Mouse (Mus musculus) gastrocnemius, postnatal 36 days (tissue): Measurements from ENCODE around the gene Emg1. TPM values are rescaled to one million over a fixed set of nuclear protein-coding genes. Genes with fewer than 3 reads are reported as not detected.

Experiments used
- DNase-seq, 2 experiments: peaks; one replicate each; pipeline ENCODE4 v3.0.0; 2022
- intact Hi-C: fragments of 180-260 bp; cut with DNase I; formaldehyde crosslinking; loops from one replicate; pipeline ENCODE4 v1.15.1; 2025
- total RNA-seq, 2 experiments: library from RNA; stranded (reverse); gene quantifications; 2 replicates each; pipeline ENCODE4 v1.2.3; 2021

Emg1 gene
- total RNA-seq, 2 experiments from 2014 or later = 51.9 to 53.8 TPM

DNA sequence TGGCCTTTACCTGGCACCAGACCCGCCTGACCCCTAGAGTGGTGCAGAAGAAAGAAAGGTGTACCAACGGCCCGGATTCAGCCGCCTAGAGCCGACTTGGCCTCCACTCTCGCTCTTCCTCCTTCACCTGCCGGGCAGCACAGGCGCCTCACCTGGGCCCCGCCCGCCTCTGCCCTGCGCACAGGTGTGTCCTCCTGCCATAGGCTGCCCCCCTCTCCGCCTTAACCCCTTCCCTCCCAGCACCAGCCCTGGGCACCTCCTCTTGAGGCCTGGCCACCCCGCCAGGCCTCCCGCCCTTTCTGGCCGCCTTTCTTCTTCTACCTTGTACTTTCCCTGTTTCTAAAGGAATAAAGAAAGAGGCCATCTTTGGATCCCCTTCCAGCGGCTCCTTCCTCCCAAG is 6.7 kb upstream of the Emg1 start:
- intact Hi-C loops = loop anchor here (2.0 to 10.0 kb wide), 2 partner anchors 18 to 316 kb away; partner anchors contain the start of gene Ing4
- DNase-seq = no peak

DNA sequence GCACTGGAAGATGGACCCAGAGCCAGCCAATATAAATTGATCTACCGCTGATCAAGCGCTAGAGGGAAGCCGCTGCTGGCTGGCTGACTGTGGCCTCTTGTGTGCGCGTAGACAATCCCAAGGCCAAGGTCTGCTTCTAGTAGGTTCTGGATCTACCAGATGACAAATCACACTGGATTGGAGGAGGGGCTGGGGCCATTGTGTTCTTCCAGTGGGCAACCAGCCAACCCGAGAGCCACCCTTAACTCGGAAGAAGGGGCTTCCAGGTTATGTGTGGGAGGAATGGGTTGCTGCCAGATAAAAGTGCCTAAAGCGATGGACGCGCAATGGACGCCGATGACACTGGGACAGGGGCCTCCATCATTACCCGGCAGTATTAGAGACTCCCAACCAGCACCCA is 6.0 kb upstream of the Emg1 start:
- intact Hi-C loops = loop anchor here (2.0 to 10.0 kb wide), 2 partner anchors 19 to 317 kb away; partner anchors contain the start of gene Ing4
- no peak for DNase-seq

DNA sequence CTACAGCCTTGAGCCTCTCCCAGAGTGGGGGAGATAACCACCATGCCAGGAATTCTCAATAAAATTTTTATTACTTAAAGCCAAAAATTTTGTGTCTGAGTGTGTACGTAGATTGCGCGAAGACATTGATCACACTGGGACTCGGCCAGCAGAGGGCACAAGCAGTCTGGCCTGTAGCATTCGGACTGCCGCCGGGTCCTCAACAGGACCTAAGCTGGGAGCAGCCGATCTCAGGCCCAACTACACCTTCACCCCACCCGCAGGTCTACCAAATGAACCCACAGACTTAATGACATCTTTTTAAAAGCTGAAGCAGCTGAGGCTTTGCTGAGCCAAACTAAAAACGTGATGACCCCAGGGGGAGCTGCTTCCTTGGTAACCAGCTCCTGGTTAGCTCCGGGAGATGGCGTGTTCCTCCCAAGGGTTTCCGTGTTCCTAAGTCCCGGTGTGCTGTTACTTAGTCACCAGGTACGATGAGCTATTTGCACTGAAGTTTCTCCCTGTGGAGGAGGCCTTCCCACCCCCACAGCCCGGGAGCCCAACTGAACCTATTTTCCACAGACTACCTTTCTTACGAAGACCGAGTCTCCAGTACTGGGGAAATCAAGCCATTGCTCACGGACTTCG is 5.0 kb upstream of the Emg1 start:
- intact Hi-C loops = loop anchor here (10.0 kb wide), 1 partner anchor 318 kb away; the partner anchor contains the start of gene Ing4
- DNase-seq = no peak

DNA sequence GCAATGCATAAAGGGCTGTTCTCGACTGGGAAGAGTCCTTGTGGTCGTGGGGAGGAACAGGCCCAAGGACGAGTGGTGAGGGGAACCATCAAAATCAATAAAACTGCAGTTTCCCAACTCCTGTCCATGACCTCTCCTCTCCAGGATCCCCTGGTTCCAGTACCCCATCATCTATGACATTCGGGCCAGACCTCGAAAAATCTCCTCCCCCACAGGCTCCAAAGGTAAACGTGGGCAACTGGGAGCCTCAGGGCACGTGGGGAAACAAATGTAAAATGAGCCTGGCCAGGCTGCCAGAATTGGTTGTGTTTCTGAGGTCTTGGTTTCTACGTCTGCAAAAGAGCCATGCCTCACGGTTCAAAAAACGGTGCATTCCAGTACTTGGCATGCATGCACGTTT is 940 bp upstream of the Emg1 start:
- intact Hi-C loops = loop anchor here (5.0 to 10.0 kb wide), 2 partner anchors 44 to 322 kb away; partner anchors contain the start of genes Atn1, Gm45234 and Ing4
- no peak for DNase-seq

DNA sequence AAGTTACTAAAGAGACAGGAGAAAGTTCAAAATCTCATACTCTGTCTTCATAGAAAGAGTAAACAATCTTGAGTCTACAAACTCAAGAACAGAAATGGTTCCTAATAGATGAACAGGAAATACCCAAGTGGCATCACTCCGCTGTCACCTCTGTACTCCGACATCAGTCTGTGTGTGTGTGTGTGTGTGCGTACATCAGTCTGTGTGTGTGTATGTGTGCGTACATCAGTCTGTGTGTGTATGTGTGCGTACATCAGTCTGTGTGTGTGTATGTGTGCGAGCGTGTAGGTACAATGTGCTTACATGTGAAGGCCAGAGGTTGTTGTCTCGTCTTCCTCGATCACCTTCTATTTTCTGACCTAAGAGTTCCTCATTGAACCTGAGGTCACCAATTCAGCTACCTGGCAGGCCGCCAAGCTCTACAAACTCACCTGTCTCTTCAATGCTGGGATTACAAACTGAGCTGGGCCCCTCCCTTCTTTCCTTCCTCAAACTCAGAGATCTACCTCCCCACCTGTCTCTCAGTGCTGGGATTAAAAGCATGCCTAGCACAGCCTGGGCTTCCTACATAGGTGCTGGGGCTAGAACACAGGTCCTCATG is 3.6 kb downstream of the Emg1 start:
- intact Hi-C loops = no loop called here
- no peak for DNase-seq

DNA sequence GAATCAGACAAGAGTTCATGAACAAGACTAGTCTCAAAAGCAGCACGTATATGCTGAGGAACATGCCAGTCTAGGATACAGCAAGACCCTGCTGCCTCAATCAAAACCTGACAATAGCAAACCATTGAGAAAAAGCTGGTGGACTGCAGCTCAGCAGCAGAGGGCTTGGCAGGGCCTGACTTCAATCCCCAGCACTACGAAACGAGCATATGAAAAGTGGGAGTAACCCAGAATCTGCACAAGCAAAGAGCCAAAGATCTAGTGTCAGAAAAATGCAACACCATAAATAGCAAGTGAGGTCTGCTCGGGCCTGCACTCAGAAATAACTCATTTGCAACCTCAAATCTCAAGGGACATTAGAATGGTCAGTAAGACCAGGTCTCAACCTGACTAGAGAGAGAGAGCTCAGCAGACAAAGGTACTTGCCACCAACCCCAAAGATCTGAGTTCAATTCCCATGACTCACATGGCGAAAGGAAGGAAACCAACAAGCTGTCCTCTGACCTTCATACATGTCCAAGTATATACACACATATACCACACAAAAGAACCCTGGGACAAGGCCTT is 5.8 kb downstream of the Emg1 start:
- intact Hi-C loops = no loop called here
- DNase-seq = no peak

DNA sequence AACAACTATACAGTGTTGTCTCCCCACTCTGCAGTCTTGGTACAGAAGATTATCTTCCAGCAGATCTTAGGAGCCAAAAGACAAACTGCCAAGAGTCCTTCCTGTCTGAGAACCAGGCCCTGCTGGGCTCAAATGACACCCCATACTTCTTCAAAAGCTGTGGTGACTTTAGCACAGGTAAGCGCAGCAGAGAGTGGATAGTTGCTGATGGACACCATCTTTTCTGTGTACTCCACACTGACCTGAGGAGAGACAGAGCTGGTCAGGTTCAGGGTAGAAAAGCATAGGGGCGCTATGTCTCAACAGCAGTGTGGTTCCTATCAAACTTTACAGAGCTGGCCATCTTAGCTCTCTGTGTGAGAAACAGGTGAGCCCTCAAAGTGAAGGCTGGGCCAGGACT is 7.6 kb downstream of the Emg1 start:
- DNase-seq = no peak
- intact Hi-C loops = no loop called here

DNA sequence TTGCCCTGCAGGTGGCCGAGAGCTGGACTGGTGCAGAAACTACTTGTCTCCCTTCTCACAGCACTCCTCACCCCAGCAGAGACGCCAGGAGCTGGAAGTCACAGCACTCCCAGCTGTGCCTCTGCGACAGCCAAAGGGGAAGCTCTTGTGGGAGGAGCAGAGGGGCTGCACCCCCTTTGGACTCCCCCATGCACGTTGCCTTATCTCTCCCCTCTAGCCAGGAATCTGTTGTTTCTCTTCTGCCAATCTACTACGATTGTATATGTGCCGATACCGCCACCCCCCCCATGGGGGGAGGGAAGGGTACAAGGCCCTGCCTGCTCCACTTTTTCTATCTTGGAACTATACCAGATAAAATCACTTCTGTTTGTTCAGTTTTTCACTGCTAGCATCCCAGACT is 8.2 kb downstream of the Emg1 start:
- DNase-seq = no peak
- intact Hi-C loops = no loop called here

DNA sequence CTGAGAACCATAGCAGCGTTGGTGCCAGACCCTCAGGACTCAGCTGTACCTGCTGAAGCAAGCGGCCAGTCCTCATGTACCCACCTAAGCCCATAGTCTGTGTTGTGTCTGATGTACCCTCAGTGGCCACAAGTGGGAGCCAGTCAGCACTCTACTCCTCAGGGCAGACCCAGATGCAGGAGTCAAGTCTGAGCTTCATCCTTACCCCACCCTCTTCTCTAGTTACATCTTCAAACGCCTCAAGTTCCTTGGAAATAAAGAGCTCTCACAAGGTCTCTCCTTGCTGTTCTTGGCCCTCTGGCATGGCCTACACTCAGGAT is 9.2 kb downstream of the Emg1 start:
- DNase-seq = peak; percentile 34 to 58
- intact Hi-C loops = no loop called here

DNA sequence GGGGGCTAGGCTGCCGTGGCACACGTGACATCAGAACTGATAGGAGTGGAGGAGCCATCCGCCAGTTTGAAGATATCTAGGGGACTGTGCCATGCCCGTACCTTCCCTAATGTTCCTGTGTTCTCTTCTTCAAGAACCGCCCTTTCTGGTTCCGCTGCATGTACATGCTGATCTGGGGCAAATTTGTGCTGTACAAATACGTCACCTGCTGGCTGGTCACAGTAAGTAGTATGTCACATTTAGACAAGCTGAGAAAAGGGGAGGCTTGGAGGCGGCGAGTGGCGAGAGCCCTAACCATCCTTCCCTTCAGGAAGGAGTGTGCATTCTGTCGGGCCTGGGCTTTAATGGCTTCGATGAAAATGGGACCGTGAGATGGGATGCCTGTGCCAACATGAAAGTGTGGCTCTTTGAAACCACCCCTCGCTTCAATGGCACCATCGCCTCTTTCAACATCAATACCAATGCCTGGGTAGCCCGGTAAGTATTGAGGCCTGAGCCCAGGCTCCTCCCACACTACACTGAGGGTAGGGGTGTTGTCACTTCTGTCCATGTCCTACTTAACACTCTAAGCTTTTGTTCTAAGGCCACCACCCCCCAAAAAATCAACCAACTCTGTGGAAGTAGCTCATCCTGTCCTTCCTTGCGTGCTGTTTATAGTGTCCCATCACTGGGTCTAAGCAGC is 9.7 kb downstream of the Emg1 start:
- no peak for DNase-seq
- intact Hi-C loops = no loop called here

DNA sequence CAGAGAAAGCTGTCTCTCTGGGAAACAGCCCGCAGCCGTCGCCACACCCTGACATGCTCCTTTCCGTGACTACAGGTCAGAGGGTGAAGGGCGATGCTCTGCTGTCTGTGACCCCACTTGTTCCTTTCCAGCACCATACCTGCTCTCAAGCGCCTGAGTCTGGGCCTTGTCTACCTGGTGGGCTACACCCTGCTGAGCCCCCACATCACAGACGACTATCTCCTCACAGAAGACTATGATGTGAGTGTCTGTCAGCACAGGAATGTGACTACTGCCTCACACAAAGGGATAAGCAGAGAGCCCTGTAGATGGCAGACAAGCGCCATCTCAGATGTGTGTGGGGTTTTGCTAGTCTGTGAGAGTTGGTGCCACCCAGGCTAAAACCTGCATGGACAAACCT is 10.6 kb downstream of the Emg1 start:
- DNase-seq = no peak
- intact Hi-C loops = loop anchor here (2.0 kb wide), 1 partner anchor 41 kb away; no protein-coding TSS in a partner anchor

DNA sequence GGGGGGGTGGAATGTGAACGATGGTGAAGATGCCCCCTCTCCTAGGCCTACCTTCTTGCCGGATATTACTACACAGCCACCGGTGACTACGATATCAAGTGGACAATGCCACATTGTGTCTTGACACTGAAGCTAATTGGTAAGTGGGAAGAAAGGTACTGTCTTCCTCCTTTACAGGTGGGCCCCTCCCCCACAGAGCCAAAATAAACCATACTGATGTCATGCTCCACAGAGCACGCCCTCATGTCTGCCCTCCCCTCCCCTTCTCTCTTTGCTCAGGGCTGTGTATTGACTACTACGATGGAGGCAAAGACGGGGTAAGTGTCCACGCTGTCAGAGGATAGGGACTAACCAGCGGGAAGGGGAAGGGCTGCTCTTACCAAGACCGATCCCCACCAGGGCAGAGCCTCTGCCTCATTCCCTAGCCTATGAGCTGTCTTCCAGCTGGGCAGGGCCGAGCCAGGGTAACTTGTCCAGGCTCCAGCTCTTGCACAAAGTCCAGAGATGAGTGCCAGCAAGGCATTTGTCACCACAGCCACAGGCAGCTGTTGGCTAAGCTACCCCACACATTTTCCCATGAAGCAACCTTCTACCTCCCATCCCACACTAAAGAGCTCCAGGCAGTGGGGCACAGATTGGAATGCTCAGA is 11.9 kb downstream of the Emg1 start:
- DNase-seq = peak; percentile 62 to 64
- intact Hi-C loops = loop anchor here (2.0 kb wide), 1 partner anchor 39 kb away; no protein-coding TSS in a partner anchor

DNA sequence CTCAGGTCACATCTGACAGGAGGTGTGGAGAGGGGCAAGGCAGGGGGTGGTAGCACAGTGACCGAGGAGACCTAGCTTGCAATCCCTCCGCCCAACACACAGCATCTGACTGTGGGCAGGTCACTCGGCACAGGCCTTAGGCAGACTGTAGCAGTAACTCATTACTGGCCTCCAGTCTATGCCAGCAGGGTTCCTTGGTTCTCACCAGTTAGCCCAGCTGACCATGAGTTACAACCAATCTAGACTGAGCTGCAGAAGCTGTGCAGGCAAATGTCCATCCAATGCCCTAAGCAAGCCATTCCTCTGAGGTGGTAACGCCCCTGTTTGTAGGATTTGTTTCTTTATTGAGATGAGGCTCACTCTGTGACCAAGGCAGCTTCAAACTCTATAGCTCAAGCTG is 12.6 kb downstream of the Emg1 start:
- intact Hi-C loops = no loop called here
- DNase-seq = no peak

DNA sequence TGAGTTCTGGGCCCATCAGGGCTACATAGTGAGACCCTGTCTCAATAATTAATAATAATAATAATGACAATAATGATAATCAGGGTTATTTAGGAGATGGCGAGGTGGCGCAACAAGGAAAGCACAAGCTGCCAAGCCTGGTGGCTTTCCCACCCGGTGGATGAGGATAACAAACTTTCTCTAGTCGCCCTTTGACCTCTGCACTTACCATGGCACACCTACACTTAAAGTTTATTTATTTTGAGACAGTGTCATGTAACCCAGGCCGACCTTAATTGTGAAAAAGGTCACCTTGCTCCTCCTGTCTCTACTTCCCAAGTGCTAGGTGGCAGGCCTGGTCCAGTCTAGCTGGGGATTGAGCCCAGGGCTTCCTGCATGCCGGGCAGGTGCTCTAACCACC is 13.2 kb downstream of the Emg1 start:
- intact Hi-C loops = no loop called here
- DNase-seq = no peak

DNA sequence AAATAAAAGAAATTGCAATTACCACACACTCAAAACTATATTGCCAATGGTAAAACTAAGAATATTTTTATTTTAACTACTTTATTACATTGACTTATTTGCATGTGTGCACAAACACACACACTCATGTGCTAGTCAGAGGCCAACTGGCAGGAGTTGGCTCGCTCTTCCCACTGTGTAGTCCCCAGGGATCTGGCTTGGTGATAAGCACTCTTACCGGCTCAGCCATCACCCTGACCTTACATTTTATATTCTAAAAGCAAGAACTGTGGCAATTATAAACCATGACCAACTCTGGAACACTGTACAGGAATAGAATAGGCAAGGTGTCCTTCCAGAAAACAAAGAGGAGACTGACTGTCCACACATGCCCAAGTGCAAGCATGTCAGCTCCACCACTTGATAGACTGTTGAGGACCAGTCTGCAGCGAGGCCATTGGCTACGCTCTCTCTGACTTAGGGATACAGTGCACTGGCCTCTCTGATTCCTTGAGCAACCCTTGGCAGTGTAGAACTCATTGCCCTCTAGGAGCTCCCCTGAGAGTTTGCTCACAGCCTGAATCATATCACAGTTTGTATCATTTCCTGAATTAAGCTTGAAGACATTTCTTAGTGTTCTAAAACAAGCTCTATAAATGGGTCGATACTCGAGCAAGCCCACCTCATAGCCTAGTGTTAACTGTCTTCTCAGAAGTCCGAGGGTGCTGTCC is 15.4 kb downstream of the Emg1 start:
- no peak for DNase-seq
- intact Hi-C loops = no loop called here

DNA sequence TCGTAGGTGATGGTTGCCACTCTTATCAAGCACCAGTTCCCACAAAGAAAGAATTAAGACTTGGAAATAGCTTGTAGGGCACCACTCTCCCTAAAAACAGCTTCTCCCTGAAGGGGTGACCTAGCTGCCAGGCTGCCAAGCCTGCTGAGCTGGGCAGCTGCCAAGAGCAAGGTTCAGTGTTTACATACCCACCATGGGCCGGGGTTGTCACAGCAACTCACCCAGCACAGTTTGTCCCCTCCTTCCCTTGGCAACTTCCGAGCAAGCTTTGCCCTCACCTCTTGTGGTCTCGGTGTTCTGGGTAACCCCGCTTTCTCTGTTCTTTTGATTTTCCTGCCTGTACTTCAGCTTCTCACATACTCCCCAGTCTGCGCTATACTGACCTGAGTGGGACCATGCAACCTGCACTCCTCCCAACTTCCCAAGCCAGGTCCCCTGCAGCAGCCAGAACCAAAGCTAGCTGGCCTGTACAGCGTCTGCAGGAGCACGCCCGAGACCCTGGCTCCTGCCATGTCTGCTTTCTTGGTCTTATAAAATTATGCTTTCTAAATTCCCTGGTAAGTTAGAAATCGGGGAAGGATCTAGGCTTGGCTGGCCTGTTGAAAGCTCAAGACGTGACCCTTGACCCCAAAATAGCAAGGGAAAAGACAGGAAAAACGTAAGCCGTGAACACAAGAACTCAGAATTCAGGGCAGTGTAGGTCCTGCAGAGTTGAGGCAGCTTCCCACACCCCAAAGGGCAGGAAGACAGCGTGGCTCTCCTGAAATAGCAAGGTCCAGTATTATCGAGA is 17.6 kb downstream of the Emg1 start:
- intact Hi-C loops = no loop called here

DNA sequence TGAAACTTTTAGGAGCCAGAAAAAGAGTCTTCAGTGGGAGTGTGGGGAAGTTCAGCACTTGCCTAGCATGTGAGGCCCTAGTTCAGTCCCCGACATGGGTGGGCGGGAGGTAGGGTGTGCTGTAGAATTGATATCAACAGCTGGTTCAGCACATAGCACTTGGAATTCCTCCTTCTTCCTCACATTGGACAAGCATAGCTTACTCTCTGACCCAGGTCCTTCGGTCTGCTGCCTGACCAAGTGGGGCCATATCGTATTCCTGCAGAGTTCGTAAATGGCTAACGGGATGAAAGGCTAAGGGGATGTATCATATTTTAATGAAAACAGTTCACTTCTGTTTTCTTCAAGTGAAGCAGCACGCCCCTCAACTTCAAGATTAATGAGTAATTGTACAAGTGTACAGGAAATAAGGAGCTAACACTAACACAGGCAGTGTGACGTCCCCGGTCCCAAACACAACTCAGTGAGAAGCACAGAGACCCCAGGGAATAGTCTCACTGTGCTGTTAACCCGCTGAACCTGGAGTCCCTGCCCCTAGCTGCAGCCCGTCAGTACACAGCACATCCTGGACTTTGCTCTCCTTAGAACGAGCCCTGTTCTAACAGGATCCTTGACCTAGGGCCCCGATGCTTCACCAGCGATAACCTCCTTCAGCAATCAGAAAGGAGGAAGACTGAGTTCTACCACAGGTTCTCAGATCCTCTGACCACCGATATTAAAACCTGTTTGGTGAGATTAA is 18.6 kb downstream of the Emg1 start:
- intact Hi-C loops = no loop called here
- DNase-seq = no peak

More for the DNA sequence above, 17.6 kb downstream of the Emg1 start:
- DNase-seq = no peak

DNA sequence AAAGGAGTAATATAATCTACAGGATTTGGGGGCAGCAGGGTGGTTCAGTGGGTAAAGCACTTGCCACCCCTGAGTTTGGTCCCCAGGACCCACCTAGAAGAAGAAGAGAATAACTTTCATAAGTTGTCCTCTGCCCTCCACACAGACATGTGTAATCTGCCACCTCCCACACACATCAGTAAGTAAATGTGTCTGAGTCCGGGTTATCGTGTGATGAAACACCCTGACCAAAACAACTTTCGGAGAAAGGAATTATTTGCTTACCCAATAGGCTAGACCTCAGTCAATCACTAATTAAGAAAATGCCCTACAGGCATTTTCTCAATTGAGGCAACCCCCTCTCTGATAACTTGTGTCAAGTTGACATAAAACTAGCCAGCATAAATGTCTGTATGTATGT is 21.5 kb downstream of the Emg1 start:
- intact Hi-C loops = no loop called here
- DNase-seq = no peak

DNA sequence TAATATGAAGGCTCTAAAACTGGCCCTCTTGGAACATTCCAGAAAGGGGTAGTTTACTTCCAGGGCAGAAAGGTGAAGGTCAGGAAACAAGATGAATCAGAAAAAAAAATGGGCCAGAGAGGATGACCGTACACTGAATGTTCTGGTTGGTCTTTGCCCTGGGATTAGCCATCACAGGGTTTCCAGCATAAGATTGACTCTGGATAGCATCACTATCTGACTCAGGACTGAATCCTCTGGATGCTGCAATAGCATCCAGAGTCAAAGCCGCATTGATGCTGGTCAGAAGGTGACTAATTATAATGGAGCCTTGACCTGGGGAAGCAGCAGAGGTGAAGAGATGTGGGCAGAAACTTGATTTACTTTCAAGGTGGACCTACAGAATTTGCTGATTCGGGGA is 23.0 kb downstream of the Emg1 start:
- no peak for DNase-seq

More for the DNA sequence above, 23.0 kb downstream of the Emg1 start:
- intact Hi-C loops = no loop called here
